Mouse (Mus musculus): ENCODE results near the gene Mpg. TPM values are rescaled to one million over a fixed set of nuclear protein-coding genes. Genes with fewer than 3 reads are reported as not detected.

The Mpg gene
- polyA plus RNA-seq, 1 experiment, result not detected

- TF ChIP-seq CTCF (IDR thresholded peaks at IDR 0.05; ENCODE audit: insufficient read depth, low read depth, low read length) (no peak), POLR2A (IDR thresholded peaks at IDR 0.05; ENCODE audit: insufficient read depth, low read depth, low read length) (no peak)
- Histone ChIP-seq H3K4me1 (ENCODE audit: control insufficient read depth, insufficient read depth, low read length) (peaks cover 44% of the 10 kb centered on the region), H3K4me3 (ENCODE audit: insufficient read depth, low read depth, low read length) (no peak overlapping the region), H3K27ac (ENCODE audit: insufficient read depth, low read depth, low read length) (no peak overlapping the region; the same call in 1 of the 2 replicates)
- 12% methylated on average over 3 of the region's 3 CpGs for WGBS
These were observed 9.3 kb downstream of the Mpg start for GRCm38 (mm10) chr11:32235646-32236045.

- H3K4me1 ChIP-seq (ENCODE audit: control insufficient read depth, insufficient read depth, low read length), result peaks cover 44% of the 10 kb centered on the region
- no peak for TF ChIP-seq CTCF (IDR thresholded peaks at IDR 0.05; ENCODE audit: insufficient read depth, low read depth, low read length)
- no peak for TF ChIP-seq POLR2A (IDR thresholded peaks at IDR 0.05; ENCODE audit: insufficient read depth, low read depth, low read length)
These were observed 9.8 kb downstream of the Mpg start for GRCm38 (mm10) chr11:32236132-32236531.

GRCm38 (mm10) chr11:32236712-32237410, 10.6 kb downstream of the Mpg start:
- WGBS, result 47% methylated on average over 9 of the region's 9 CpGs
- H3K27ac ChIP-seq (ENCODE audit: insufficient read depth, low read depth, low read length), result 0 out of 2 replicates have a peak overlapping the region, but pooled peaks have one; percentile 49
- TF ChIP-seq POLR2A (IDR thresholded peaks at IDR 0.05; ENCODE audit: insufficient read depth, low read depth, low read length), result no peak
- TF ChIP-seq CTCF (IDR thresholded peaks at IDR 0.05; ENCODE audit: insufficient read depth, low read depth, low read length), result peak; percentile 49; the same call in 1 of the 2 replicates
- peaks cover 40% of the 10 kb centered on the region for H3K4me1 ChIP-seq (ENCODE audit: control insufficient read depth, insufficient read depth, low read length)
- no peak overlapping the region for H3K4me3 ChIP-seq (ENCODE audit: insufficient read depth, low read depth, low read length)

More at GRCm38 (mm10) chr11:32236132-32236531, 9.8 kb downstream of the Mpg start:
- Histone ChIP-seq H3K27ac (ENCODE audit: insufficient read depth, low read depth, low read length) (peak overlapping the region; percentile 49), H3K4me3 (ENCODE audit: insufficient read depth, low read depth, low read length) (no peak overlapping the region)
- WGBS, result 35% methylated on average over 2 of the region's 2 CpGs

GRCm38 (mm10) chr11:32237411-32237795, 11.1 kb downstream of the Mpg start:
- H3K4me3 ChIP-seq (ENCODE audit: insufficient read depth, low read depth, low read length), result no peak overlapping the region
- H3K27ac ChIP-seq (ENCODE audit: insufficient read depth, low read depth, low read length), result 0 out of 2 replicates have a peak overlapping the region, but pooled peaks have one; percentile 9
- WGBS, result 84% methylated on average over 3 of the region's 3 CpGs
- H3K4me1 ChIP-seq (ENCODE audit: control insufficient read depth, insufficient read depth, low read length), result peaks cover 40% of the 10 kb centered on the region
- no peak for TF ChIP-seq POLR2A (IDR thresholded peaks at IDR 0.05; ENCODE audit: insufficient read depth, low read depth, low read length)
- no peak for TF ChIP-seq CTCF (IDR thresholded peaks at IDR 0.05; ENCODE audit: insufficient read depth, low read depth, low read length)

GRCm38 (mm10) chr11:32238093-32238860, 12.0 kb downstream of the Mpg start:
- no peak overlapping the region for H3K4me3 ChIP-seq (ENCODE audit: insufficient read depth, low read depth, low read length)
- H3K4me1 ChIP-seq (ENCODE audit: control insufficient read depth, insufficient read depth, low read length), result peaks cover 43% of the 10 kb centered on the region
- WGBS, result 13% methylated on average over 5 of the region's 5 CpGs
- TF ChIP-seq CTCF (IDR thresholded peaks at IDR 0.05; ENCODE audit: insufficient read depth, low read depth, low read length) (peak; percentile 73; the same call in 1 of the 2 replicates), POLR2A (IDR thresholded peaks at IDR 0.05; ENCODE audit: insufficient read depth, low read depth, low read length) (no peak)
- H3K27ac ChIP-seq (ENCODE audit: insufficient read depth, low read depth, low read length), result 0 out of 2 replicates have a peak overlapping the region, but pooled peaks have one; percentile 9

GRCm38 (mm10) chr11:32241391-32241790, 15.1 kb downstream of the Mpg start:
- H3K4me1 ChIP-seq (ENCODE audit: control insufficient read depth, insufficient read depth, low read length), result peaks cover 30% of the 10 kb centered on the region
- no peak for TF ChIP-seq POLR2A (IDR thresholded peaks at IDR 0.05; ENCODE audit: insufficient read depth, low read depth, low read length)
- TF ChIP-seq CTCF (IDR thresholded peaks at IDR 0.05; ENCODE audit: insufficient read depth, low read depth, low read length), result no peak
- no peak overlapping the region for H3K4me3 ChIP-seq (ENCODE audit: insufficient read depth, low read depth, low read length)
- H3K27ac ChIP-seq (ENCODE audit: insufficient read depth, low read depth, low read length), result no peak overlapping the region

- no peak overlapping the region for H3K4me3 ChIP-seq (ENCODE audit: insufficient read depth, low read depth, low read length)
- WGBS, result 91% methylated on average over 3 of the region's 3 CpGs
- H3K27ac ChIP-seq (ENCODE audit: insufficient read depth, low read depth, low read length), result no peak overlapping the region
- TF ChIP-seq CTCF (IDR thresholded peaks at IDR 0.05; ENCODE audit: insufficient read depth, low read depth, low read length) (no peak), POLR2A (IDR thresholded peaks at IDR 0.05; ENCODE audit: insufficient read depth, low read depth, low read length) (no peak)
- peaks cover 24% of the 10 kb centered on the region for H3K4me1 ChIP-seq (ENCODE audit: control insufficient read depth, insufficient read depth, low read length)
These were observed 15.9 kb downstream of the Mpg start for GRCm38 (mm10) chr11:32242209-32242608.

GRCm38 (mm10) chr11:32243205-32243955, 17.1 kb downstream of the Mpg start:
- Histone ChIP-seq H3K27ac (ENCODE audit: insufficient read depth, low read depth, low read length) (no peak overlapping the region), H3K4me1 (ENCODE audit: control insufficient read depth, insufficient read depth, low read length) (peaks cover 14% of the 10 kb centered on the region), H3K4me3 (ENCODE audit: insufficient read depth, low read depth, low read length) (no peak overlapping the region)
- 49% methylated on average over 7 of the region's 7 CpGs for WGBS
- no peak for TF ChIP-seq CTCF (IDR thresholded peaks at IDR 0.05; ENCODE audit: insufficient read depth, low read depth, low read length)
- TF ChIP-seq POLR2A (IDR thresholded peaks at IDR 0.05; ENCODE audit: insufficient read depth, low read depth, low read length), result no peak
